Mouse (Mus musculus): ENCODE data around the gene Olfr1369-ps1.
"Not testable (repeated sequence)": the region's sequence is repeated elsewhere in the genome, so short reads cannot be mapped to it uniquely, and the experiment has no call there.

Gene Olfr1369-ps1

DNA sequence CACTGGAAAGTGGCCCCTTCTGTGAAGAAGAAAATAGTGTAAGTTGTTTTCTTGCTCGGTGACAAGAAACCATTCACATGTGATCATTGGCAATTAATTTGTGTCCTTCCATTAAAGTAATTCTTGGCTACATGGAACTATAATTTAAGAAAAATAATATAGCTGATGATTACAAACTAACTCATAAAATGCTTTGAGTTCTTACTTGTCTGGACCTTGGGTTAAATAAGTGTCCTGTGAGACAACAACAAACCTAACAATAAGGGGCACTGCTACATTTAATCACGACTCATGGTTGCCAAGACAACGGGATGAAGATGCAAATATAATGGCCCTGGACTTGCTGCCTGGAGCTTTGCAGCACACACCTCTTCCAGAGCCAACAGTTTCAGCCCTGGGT, at the start of gene Olfr1369-ps1:
Gene Olfr1369-ps1, plus strand, starts transcription at position 301 of the 400 bp plus-strand sequence.
- not testable (repeated sequence) for DNase-seq

DNA sequence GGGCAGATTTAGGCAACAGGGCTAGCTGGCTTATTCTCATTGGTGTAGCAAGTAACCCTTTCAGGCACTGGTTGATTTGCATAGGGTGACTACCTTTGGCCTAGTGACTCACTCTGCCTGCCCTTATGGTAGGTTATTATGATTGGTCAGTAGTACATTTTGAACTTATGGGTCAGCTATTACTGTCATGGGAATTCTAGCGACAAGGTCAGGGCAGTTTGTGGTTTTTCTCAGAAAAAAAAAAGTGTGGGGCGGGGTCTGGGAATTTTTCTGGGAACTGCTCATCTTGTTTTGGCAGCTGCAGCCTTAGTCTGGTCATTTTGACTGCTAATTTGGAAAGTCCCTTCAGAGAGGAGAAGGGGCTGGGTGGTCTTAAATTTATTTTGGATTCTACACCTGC, 45.3 kb upstream of the Olfr1369-ps1 start:
- no peak for DNase-seq

DNA sequence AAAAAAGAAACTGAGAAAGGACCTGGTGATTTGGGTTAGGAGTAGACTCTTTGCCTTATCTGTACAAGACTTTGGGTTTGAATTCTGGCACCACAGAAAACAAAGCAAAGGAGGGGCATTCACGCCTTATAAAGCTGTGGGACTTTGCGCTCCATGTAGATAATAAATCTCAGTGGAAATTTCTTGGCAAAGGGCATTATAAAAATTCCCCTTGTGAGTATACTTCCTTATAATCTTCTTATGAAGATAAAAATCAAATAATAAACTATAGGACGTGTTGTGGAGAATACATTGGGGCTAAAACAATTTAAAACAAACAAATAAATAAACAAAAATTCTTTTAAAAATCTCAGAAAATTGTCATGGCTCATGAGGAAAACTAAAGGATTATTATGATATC, 36.4 kb upstream of the Olfr1369-ps1 start, which contains the start of gene Olfr1370:
Gene Olfr1370, minus strand, starts transcription at position 101 of the 400 bp plus-strand sequence.
- no peak for DNase-seq

DNA sequence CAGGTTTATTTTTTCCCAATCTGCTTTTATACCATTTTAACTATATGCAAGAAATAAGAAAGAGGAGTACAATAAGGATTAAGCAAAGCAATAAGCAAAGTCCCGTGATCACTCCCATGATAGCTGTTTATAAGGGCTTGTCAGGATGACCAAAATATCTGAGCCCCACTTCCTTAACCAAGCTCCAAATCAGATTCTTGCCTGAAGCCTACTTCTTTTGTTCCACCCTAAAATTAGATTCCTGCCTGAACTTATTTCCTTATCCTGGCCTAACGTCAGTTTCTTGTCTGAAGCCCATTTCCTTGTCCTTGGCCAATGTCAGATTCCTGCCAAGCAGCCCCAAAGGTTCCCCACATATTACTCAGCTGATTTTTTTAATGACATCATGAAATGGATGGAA, 28.6 kb upstream of the Olfr1369-ps1 start:
- no peak for DNase-seq

DNA sequence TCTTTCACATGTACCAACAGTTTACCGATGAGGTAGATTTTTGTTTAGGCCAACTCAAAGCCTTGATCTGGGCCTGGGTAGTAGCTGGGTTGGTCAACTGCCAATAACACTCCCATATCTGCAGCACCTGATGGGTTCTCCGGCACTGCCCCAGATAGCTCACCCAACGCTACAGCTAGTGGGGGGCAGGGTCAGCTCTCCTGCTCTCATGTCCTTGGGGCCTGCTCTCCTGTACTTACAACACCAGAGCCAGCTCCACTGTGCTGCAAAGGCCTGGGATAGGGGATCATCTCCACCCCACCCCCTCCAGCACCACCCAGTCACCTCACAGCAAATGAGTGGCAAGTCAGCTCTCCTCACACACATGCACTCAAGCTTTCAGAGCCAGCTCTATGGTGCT, 1.5 kb upstream of the Olfr1369-ps1 start:
- DNase-seq: no peak

DNA sequence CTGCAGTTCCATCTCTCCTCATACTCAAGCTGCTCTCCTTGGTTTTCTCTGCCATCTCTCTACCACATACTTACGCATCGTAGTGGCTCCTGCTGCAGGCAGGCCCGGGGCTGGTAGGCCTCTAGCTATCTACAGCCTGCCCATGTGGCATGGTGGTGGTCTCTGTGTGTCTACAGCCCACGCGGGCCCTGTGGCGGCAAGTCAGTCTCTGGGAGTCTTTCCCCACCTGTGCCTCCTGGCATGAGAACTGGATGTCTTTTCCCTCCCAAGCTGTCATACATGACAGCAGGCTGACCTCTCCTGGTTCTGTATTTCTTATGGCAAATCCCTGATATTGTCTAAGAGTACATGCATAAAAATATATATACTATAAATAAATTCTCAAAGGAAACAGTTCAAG, 842 bp upstream of the Olfr1369-ps1 start:
- DNase-seq: no peak

DNA sequence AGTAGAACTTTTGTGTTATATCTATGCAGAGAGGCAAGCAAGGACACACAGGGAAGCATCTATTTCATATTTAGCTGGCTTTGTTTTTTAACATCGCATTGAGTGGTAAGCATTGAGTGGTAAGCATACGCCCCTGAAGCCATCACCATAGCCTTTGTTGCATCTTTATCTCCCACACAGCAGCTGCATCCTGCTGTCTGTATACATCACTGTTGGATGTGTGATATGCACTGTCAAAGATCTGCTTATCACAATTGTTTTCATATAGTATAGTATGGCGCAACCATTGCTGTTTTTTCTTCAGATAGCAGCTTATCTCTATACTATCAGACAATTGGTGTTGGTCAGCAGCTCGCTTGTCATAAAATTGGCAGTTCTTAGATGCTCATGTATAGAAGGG, 2.8 kb downstream of the Olfr1369-ps1 start:
- no peak for DNase-seq

DNA sequence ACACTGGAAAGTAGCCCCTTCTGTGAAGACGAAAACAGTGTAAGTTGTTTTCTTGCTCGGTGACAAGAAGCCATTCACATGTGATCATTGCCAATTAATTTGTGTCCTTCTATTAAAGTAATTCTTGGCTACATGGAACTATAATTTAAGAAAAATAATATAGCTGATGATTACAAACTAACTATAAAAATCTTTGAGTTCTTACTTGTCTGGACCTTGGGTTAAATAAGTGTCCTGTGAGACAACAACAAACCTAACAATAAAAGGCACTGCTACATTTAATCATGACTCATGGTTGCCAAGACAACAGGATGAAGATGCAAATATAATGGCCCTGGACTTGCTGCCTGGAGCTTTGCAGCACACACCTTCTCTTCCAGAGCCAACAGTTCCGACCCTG, 18.1 kb downstream of the Olfr1369-ps1 start, which contains the start of gene Olfr263:
Gene Olfr263, plus strand, starts transcription at position 301 of the 400 bp plus-strand sequence.
- not testable (repeated sequence) for DNase-seq

DNA sequence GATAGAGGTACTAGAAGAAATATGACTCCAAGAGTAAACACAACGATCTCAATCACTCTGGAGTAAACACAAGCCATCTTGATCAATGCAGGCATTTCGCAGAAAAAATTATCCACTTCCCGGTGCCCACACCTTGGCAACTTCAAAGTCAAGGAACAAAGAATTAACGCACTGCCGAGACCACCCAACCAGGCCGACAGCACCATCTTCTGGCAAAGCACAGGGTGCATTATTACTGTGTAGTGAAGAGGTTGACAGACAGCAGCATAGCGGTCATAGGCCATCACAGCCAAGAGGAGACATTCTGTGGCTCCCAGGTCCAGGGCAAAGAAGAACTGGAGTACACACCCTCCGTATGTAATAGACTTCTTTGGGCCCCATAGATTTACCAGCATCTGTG, 31.1 kb downstream of the Olfr1369-ps1 start:
- DNase-seq: no peak

DNA sequence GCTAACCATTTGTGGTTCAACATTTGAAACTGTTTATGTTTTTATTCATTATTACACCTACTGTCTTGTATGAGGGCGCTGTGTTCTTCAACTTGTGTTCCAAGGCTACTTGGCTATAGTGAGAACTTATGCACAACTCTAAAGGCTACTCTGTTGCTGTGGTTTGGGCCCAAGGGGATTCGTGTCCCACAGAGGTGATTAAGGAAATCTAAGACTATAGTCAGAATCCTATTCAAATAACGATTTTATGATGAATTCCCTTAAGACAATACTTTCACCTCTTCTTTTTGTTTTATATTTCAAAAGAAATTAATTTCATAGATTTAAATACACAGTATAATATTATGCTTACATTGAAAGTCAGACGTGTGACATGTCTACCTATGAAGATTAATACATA, 34.5 kb downstream of the Olfr1369-ps1 start, which contains the start of gene Olfr1368:
Gene Olfr1368, minus strand, starts transcription at position 101 of the 400 bp plus-strand sequence.
- DNase-seq: no peak

DNA sequence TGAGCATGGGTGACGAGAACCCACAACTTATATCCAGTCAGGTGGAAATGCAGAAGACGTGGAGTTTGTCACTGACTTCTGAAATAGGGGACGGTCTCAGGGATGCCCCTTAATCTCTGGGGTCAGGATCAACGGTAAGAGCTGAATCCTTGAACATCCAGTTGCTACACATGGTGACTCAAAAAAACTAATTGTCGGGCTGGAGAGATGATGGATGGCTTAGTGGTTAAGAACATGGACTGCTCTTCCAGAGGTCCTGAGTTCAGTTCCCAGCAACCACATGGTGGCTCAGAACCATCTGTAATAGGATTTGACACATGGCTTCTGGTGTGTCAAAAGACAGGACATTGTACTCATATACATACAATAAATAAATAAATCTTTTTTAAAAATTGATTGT, 44.6 kb downstream of the Olfr1369-ps1 start:
- DNase-seq: no peak

DNA sequence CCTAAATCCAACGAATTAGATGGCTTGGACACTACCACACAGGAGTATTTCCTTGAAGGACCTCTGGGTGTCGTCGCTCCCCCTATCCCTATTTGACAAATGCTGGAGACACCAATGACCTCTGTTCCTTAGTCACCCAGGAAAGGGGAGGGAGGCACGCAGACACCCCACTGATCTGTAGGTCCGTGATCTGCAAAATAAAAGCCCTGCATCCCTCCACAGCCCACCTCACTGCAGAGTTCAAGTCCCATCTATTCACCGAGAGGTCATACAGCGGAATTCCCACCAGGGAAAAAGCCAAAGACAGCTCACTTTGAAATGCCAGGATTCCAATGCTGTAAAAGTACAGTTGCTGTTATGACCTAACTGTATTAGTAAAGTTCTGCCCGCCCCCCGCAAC, 46.8 kb downstream of the Olfr1369-ps1 start:
- no peak for DNase-seq

DNA sequence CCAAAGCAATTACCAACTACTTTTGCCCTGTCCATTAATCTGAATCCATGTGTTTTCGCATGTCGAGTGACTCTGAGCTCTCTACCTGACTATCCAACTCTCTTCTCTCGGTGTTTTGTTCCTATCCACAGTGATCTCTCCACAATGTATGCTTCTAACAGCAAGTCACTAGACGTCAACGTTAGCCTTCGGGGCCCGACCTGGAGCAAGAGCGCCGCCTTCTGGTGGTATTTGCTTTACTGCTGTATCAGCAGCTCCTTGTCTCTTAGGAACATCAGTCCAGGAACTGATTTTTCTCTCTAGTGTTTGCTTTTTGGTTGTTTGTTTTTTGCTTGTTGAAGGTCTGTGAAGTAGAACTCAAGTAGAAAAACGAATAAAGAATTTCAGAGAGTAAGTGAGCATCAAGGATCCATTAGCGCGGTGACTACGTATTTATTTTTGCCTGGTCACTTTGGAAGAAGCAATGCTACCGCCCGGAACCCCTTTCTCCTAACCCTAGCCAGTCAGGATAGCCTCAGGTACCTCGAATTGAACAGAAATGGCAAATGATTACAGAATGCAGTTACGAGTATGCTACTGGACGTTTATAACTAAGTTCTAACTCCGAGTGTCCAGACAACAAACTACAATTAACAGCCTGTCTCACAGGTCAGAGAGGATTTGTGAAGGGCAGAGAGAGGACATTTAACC, 47.6 kb downstream of the Olfr1369-ps1 start:
- peak; percentile 90 to 92 for DNase-seq

DNA sequence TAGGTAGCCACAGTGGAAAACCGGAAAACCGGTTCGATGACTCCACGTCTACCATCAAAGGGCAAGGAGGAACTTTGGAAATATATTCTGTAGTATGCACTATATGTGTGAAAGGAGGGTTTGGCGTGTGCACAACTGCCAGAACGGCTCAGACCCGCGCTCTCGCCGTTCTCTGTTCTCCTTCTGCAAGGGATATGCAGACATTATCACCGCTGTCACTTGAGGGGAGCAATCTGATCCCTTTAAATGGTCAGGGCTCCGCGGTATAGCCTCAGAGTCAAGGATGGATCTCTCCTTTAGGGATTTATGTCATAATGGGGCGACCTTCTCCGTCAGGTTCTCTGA, 48.2 kb downstream of the Olfr1369-ps1 start:
- peak; percentile 37 to 40 for DNase-seq

DNA sequence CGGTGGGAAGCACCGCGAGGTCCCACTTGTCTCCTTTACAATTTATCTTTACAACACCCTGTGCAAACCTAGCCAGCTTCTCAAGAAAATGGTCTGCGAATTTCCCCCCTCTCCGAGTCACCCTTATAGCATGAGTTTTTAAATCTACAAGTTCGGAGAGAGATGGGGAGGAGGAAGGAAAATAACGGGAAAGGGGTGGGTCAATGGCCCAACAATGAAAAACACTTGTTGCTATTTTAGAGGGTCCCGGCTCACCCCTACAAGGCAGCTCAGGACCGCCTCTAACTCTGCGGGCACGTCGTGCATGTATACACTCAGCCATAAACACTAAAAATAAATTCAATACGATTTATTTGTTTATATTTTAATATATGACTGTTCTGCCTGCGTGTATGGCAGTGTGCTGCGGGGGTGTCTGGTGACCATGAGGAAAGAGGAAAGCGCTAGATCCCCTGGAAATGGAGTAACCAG, 48.8 kb downstream of the Olfr1369-ps1 start:
- peak; percentile 33 to 43 for DNase-seq

DNA sequence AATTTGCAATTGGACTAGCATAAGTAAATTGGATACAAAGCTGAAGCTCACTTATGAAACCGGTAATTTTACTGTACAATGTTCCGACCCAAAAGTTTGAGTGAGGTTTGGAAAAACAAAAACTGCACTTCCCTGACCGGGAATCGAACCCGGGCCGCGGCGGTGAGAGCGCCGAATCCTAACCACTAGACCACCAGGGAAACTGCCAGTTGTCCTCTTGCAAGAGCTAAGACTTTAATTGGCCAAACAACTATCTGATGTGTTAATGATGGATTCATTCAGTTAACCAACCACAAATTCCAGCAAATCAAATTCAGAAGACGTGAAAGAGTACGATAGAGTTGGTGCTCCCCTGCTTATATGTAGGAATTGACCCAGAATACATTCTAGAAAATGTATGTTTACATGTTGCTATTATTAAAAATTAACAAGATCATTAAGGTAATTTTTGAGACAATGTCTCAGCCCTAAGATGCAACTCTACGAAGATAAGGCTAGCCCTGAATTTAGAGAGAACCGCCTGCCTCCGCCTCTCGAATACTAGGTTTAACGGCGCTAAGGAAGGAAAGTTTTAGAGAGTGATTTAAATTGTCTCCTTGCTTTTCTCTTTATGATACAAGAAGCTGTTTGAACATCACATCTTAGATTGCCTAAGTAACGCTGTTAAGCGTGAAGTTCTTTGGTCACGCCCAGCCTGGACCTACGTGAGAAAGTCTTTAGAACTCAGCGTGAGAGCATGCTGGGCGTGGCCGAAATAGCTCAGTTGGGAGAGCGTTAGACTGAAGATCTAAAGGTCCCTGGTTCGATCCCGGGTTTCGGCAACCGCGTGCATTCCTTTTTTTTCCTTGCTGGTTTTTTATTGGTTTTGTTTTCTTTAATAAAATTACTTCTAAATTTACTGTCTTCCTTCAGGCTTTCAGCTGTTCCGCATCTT, 49.6 kb downstream of the Olfr1369-ps1 start:
- peak; percentile 95 for DNase-seq

DNA sequence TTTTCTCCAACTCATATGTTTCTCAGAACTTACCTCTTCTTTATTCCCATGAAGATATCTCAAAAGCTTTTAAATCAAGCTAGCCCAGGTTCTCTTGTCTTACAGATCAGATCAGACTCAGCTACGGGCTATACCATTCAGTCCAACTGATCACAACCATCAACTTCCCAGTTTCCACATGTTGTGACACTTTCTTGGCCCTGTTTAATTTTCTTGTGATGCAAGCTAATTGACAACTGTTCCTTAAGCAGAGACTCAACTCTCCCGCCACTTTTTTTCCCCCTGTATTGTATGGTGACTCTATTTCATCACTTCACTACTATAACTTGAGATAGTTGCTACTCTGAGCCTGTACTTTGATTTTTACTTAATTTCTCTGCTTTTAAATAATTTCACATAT, 50.3 kb downstream of the Olfr1369-ps1 start:
- no peak for DNase-seq

DNA sequence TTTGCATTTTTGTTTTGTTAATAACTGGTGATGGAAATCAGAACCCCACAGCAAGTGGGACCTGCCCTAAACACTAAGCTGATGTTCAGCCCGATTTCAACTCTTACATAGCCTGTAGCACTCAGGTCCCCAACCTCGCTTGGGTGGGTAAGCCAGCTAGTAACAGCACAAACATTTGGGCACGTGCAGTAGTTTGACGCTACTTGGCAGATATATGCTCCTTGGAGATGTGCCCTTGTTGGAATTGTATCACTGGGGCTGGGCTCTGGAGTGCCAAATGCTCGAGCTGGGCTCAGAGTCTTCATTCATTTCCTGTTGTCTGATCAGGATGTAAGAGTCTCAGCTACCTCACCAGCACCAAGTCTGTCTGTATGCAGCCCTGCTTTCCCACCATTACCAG, 51.3 kb downstream of the Olfr1369-ps1 start:
- no peak for DNase-seq

DNA sequence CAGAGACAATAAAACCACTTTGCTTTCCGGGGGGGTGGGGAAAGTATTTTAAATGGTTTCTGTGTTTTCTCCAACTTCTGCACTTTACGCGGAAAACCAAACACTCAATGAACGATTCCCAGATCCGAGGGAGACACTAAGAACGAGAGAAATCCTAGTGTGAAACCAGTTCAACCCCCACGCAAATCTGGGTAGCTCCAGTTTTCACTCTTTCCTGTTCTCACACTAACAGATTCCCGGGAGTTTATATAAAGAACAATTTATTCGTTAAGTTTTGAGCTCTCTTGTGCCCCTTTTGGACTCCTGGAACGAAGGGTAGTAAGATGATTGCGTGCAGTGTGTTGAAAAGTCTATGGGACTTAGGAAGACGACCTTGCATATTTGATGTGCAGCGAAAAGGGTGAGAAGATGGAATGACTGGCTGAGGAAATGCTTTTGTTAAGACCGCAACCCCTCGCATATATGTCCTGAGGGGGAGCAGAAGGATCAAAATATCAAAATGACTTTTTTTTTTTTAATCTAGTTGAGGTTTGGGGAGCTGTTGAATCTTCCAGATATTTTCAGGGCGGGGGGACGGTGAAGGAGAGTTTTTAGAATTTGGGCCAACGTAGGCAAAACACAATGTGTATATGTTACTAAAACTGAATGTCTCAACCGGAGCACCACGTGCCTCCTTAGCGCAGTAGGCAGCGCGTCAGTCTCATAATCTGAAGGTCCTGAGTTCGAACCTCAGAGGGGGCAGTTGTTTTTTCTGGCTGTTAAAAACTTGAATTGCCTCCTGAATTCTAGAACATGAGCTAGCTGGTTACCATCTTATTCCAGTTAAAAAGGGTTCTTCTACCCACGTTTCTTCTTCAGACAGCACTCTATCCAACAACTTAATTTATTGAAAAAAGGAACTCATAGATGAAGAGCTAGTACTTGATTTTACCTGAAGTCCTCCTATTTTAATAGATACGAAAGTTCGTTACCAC, 55.9 kb downstream of the Olfr1369-ps1 start:
- peak; percentile 89 to 92 for DNase-seq

DNA sequence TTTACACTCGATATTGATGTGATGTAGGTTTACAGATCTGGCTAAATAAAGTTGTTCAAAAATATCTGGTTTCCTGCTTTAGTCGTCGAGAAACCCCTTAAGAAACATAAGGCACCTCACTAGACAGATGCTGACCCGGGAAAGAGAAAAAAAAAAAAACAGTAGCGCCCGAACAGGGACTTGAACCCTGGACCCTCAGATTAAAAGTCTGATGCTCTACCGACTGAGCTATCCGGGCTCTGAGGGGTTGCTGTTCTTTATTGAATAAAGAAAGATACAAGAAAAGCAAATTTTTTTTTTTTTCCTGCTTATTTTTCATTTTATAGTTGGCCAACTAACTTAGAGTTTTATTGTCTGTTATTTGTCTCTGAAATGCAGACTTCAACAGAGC, 56.6 kb downstream of the Olfr1369-ps1 start:
- DNase-seq: peak; percentile 66 to 70

DNA sequence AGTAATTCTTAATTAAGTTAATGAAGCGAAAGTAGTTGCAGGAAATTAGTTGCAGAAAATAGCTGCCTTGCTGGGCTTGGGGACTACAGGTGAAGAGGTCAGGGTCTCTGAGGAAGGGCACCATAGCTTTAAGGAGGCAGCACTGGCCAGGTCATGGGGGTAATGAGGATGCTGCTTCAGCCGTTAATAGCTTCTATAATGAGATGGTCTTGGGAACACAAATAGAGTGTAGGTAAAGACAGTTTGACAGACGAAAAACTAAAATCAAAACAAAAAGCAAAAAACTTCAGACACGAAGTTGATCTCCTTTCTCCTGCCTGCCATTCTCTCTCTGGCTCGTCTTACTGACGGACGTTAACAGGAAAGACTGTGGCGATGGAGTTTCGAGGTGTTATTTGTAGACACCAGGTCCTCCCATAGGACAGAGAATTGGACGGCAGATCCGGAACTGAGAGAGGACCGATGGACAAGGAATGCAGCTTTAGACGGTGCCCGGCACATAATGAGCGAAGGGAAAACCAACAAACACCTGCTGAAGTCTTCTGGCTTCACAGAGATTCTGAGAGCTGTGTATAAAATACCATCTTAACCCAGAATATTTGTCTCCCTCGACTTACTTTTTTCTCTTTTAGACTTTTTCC, 57.2 kb downstream of the Olfr1369-ps1 start:
- peak; percentile 47 to 58 for DNase-seq
